Mouse (Mus musculus): Measurements from ENCODE around the gene Klra4. TPM values are rescaled to one million over a fixed set of nuclear protein-coding genes. Genes with fewer than 3 reads are reported as not detected.
"Not testable (repeated sequence)": the region's sequence is repeated elsewhere in the genome, so short reads cannot be mapped to it uniquely, and the experiment has no call there.

Klra4 gene
- total RNA-seq (2021): not detected

- DNase-seq: not testable (repeated sequence)
Observed at GRCm38 (mm10) chr6:130067171-130067570, at the start of gene Klra4. TSS of gene Klra4 (minus strand) at chr6:130067271.

DNA sequence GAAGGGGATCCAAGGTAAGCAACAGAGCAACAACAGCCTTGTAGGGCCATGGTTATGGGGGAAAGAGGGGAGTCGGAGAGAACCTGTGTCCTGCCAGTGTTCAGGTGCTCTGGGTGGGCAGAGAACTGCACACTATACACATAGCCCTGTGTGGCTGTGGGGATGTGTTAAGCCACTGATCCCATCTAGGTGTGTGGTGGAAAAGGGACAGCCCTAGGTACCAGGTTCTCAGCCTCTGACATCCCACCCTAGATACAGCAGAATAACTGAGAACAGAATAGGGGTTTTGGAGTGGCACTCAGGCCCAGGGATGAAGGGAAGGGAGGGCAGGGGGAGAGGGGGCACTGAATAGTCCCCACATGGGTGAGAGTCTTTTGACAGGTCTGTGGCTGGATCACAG is 43.4 kb upstream of the Klra4 start:
- no peak for DNase-seq

DNA sequence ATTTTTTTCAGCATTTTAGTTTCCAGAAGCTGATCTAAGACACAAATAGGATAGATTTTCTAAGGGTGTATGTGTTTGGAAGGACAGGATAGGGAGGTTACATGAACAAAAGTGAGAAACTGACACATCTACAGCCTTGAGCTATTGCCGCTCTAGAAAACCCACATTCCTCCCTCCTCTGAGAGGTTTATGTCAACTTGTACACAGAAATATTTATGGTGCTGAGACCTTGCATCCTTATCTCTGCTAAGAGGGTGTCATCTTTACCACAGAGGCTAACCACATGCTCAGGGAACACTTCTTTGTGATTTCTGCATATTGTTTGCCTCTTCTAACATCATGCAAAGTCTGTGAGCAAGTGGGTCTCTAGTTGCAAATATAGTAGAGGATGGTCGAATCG is 35.7 kb upstream of the Klra4 start:
- not testable (repeated sequence) for DNase-seq

DNA sequence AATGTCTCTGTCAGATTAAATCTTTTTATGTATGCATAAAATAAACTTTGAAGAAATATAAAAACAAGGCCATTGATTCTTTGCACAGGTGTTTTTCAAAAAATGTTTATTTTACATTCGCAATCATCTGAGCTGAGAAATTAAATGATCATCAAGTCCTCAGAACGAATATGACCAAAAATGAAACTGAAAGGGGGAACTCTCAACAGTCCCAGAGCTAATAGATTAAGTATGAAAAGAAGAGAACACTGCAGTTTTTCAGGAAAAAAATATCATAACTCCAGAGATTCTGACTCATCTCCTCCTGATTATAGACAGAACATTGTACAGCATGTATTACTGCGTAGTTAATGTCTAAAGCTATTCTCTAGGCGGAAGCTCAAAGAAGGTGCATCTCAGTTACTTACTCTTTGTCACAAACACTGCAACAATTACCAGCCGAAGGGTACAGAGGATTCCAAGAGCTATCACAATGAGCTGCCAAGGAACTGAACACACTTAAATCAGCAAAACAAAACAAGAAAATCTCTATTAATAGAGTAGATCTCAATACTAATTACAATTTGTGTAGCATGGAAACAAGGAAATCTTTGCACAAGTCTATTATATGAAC is 25.4 kb upstream of the Klra4 start:
- DNase-seq: no peak

DNA sequence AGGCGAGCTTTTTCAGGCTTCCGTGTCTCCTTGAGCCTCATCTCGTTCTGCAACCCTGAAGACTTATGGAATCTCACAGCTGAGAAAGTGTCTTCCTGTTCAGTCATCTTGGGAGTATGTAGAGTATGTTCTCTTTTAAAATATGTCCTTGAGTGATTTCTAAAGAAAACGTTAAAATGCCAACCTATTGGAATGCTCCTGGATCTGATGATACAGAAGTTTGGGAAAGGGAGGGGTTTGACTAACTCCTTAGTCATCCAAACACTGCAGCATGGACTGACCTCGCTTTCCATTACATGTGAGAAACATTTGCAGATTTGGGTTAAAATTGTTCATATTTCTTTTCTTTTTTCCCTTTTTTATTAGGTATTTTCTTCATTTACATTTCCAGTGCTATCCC is 1.9 kb downstream of the Klra4 start:
- no peak for DNase-seq

GRCm38 (mm10) chr6:130035146-130035545 is 31.9 kb downstream of the Klra4 start:
- DNase-seq: not testable (repeated sequence)

DNA sequence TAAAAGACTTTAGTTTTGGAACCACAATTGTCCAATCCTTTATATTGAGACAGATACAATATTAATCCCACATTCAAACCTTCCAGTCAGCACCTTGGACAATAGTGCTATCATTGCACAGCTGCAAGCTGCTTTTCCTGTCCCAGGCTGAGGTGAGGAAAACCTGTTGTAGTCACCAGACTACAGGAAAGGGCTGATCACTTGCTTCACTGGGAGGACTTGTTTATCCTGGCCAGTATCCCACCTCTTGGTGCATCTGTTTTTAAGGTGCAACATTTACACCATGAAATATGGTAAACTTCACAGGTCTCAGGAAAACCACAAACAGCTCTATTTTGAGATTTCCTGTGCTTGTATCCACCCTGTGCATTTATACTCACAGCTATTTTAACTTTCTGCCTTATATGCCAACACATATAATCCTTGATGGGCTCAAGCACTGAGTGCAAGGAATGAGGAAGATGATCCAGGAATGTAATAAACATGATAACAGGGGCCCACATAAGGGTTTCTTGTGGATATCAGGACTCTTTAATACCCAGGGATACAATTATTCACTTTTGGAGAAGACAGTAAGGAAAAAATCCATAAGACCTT is 35.5 kb downstream of the Klra4 start:
- DNase-seq: not testable (repeated sequence)

- DNase-seq: no peak
Observed at GRCm38 (mm10) chr6:130026854-130027253, 40.2 kb downstream of the Klra4 start, which contains the start of gene Klra6. TSS of gene Klra6 (minus strand) at chr6:130026954.

Other genes with a start within 250 kb of the Klra4 start
- not detected for gene Gm17631, start 204.6 kb downstream of the Klra4 start, total RNA-seq (2021)
- not detected for gene Klra17, start 190.6 kb downstream of the Klra4 start, total RNA-seq (2021)
- gene Klra5, start 149.6 kb downstream of the Klra4 start, total RNA-seq (2021): not detected
- gene Klra6, start 40.3 kb downstream of the Klra4 start, total RNA-seq (2021): not detected
- gene Klra8, start 62.6 kb upstream of the Klra4 start, total RNA-seq (2021): not detected
- not detected for gene Klra9, start 125.8 kb upstream of the Klra4 start, total RNA-seq (2021)
- gene Klra7, start 166.1 kb upstream of the Klra4 start, total RNA-seq (2021): not detected
- gene Klra10, start 214.7 kb upstream of the Klra4 start, total RNA-seq (2021): not detected

Measured in heart, postnatal 4 days (tissue).